Mouse (Mus musculus): ENCODE results near the gene Fam183b.
A peak's percentile ranks its signal among the peaks of the same experiment; 100 is the strongest.
"Not testable (repeated sequence)": the region's sequence is repeated elsewhere in the genome, so short reads cannot be mapped to it uniquely, and the experiment has no call there.

Gene Fam183b

DNA sequence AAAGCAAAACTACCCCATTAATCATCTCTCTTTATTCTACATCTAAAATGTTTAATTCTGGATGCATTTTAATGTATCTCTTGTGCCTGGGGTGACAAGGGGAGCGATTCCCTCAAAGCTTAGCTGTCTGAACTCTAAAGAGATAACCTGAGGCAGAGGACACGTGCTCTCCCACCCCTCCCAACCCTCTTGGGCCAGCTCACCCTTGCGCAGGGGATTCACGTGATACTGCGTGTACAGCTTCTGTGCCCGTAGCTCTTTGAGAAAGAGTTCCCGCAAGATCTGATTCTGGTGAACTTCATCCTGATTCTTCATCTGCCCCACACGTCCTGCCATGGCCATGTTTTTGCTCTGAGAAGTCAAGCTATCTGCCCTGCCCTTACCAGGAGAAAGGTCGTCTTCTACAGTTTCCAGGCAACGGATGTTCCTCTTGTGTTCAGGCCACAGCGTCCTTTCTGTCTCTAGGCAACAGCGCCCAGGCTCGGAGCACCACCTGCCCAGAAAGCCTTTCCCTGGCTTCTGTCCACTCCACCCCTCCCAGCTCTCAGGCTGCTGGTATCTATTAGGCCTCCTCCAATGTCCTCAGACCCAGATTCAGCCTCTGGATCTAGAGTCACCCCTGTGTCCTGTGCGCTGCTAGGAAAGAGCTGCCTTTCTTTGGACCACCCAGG, at the start of gene Fam183b:
TSS of gene Fam183b (minus strand) at position 403 of the 671 bp plus-strand sequence.
- no peak for DNase-seq

DNA sequence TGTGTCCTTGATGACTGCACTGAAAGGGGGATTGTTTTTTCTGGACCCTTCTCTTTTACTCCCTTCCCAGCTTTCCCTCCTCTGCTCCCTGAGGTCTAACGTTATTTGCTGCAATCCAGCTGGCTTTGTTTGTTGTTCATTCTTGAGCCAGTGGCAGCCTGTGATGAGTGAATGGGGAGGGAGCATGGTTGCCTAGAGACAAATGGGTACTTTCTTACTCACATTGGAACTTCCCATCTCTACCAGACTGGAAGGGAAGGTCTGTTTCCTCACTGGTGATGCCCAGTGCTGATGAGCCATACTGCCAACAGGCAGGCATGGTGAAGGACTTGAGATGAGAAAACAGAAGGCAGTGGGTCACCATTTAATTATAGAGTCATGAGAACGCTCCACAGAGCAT, 48.0 kb upstream of the Fam183b start:
- DNase-seq = no peak

DNA sequence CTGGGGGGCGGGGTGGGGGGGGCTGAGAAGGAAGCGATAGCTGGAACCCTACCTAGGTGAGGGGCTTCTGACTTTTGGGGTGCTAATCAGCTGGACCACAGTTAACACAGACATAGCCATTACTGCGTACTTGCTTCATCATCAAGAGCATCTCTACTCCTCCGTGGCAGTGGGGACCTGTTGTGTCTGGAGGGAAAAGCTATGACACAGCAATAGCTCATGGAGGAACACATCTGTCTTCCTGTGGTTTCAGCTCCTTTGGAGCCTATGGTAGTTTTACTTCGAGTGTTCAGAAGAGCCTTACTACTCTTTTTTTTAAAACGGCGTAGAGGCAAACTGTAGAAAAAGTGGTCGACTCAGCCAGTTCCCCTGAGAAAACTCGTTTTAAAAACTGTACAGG, 45.9 kb upstream of the Fam183b start:
- no peak for DNase-seq

DNA sequence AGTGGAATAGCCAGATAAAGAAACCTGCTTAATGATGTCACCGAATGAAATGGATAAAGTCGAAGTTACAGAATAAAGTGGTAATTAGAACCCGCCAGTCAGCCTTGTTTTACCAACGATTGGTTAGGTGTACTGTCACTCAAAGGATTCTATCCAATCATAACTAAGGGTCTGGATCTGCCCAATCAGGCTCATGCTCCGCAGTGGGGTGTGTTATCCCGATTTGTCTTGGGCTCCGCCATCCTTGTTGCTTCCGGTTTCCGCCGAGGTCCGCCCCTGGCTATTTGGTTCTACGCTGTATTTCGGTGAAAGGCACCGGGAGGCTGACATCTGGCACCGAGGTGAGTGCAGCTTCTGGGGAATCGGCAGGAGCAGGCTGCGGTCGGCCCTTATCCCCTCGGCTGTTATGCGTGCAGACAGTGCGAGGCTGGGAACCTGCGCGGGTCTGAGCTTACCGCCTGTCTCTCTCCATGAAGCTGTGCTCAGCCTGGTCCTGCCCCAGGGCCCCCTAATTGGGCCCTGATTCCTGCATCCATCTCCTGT, 45.2 kb upstream of the Fam183b start, which contains the start of gene Gm12258:
TSS of gene Gm12258 (plus strand) at position 240 of the 543 bp plus-strand sequence.
- DNase-seq = peak; percentile 83

DNA sequence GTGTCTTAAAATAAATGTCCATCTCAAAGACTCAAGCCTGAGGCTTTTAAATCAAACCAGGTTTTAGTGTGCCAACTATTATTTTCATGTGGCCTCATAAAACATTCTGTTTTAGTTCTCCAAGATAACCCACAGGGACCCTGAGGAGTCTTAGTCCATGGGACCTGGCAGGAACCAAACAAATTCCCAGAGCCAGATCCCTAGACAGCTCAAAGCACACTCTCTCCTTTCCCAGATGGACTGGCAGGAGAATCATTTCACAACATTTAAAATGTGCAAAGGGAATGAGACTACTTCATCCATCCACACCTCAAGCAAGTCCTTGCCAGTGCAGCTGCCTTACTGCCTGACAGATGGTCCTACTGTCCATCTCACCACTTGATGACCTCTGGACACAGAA, 37.2 kb upstream of the Fam183b start, which contains the start of gene Olfr311:
TSS of gene Olfr311 (plus strand) at position 301 of the 400 bp plus-strand sequence.
- not testable (repeated sequence) for DNase-seq

DNA sequence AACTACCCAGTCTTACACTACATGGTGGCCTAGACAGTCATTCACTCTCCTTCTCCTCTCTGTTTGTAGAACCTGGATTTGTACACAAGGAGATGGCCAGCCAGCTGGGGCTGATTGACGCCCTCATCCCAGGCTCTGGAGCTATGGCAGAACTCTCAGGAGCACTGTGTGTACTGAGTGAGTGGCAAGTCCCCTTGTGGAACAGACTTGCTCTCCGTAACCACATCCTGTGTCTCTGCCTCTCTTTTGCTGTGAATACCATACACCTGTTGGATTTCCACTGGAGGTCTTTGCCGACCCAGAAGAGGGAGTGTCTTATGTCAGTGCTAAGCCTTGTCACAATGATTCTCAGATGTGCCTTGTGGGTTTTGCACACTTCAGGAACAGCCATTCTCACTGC, 30.8 kb upstream of the Fam183b start:
- DNase-seq = not testable (repeated sequence)

DNA sequence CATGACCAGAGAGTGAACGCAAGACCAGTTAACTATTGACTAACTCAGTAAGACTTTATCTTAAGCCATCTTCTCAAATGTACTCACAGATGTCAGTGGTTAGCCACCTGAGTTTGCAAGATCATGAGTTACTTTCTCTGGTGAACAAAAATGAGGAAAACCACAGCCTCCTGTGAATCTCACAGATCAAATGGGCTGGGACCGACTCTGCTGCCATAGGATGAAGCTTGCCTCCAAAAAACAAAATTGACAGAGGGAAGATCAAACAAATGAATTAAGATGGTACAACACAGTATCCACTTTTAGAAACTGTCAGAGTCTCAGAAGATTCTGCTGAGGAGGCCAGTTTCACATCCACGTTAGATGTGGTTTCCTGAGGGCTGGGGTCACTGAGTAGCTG, 28.0 kb upstream of the Fam183b start:
- no peak for DNase-seq

DNA sequence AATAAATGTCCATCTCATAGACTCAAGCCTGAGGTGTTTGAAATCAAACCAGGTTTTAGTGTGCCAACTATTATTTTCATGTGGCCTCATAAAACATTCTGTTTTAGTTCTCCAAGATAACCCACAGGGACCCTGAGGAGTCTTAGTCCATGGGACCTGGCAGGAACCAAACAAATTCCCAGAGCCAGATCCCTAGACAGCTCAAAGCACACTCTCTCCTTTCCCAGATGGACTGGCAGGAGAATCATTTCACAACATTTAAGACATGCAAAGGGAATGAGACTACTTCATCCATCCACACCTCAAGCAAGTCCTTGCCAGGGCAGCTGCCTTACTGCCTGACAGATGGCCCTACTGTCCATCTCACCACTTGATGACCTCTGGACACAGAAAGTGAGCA, 27.2 kb upstream of the Fam183b start, which contains the start of gene Olfr312:
TSS of gene Olfr312 (plus strand) at position 301 of the 400 bp plus-strand sequence.
- DNase-seq = not testable (repeated sequence)

DNA sequence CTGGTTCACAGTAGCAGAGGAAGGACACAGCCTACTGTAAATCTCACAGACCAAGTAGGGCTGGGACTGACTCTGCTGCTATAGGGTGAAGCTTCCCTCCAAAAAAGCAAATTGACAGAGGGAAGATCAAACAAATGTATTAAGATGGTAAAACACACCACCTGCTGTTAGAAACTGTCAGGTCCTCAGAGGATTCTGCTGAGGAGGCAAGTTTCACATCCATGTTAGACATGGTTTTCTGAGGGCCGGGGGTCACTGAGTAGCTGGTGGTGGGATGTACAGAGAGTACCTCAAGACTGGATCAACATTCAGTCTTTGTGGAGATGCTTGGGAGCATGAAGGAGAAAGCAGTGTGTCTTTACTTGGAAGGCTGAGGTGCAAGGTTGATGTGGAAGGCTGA, 13.9 kb upstream of the Fam183b start:
- DNase-seq = no peak

DNA sequence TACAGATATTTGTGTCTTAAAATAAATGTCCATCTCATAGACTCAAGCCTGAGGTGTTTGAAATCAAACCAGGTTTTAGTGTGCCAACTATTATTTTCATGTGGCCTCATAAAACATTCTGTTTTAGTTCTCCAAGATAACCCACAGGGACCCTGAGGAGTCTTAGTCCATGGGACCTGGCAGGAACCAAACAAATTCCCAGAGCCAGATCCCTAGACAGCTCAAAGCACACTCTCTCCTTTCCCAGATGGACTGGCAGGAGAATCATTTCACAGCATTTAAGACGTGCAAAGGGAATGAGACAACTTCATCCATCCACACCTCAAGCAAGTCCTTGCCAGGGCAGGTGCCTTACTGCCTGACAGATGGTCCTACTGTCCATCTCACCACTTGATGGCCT, 12.9 kb upstream of the Fam183b start, which contains the start of gene Olfr313:
TSS of gene Olfr313 (plus strand) at position 301 of the 400 bp plus-strand sequence.
- not testable (repeated sequence) for DNase-seq

DNA sequence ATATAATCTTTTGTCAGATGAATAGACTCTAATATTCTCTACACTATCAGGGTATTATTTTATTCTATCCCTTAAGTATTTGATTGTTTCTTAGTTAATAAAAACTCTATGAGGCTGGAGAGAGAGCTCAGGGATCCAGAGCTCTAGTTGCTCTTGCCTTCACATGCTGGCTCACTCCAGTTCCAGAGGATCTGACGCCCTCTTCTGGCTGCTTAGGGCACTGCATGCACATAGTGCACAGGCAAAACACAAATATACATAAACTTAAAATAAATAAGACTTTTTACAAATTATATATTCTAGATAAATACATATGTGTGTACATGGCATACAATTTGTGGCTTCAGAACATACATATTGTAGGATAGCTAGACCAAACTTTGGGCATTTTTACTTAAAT, 10.2 kb upstream of the Fam183b start:
- DNase-seq = no peak

DNA sequence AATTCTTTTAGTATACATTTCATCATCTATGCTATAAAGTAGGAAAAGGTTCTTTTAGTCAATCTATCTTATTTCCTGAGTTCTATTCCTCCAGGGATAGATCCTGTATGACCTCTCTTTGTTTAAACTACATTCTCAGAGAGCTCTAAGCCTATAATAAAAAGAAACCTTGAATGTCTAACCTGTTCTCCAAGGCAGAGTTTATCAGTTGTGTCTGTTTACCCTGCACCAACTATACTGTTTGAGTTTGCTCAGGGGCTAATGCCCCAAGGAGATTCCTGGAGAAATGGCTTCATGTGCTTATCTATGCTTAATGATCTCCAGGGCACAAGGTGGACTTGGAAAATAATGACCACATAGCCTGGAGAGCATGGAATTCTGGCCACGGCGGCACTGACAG, 2.6 kb upstream of the Fam183b start:
- DNase-seq = no peak

DNA sequence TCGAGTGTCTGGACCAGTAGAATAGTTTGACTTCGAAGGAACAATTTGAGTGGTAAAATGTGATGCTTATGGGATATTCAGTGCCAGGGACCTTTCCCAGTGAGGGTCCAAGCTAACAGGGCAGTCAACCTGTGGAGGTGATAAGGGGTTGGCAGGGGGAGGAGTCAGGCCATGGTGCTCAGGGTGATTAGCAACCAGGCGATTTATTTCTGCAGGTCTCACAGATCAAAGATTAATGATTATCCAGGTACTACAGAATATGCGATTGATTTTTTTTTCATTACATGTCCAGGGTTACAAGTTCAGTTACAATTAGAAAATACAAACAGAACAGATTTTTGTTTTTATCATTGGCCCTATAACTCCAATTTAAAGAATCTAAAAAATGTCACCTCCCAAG, 2.1 kb upstream of the Fam183b start:
- DNase-seq = no peak

DNA sequence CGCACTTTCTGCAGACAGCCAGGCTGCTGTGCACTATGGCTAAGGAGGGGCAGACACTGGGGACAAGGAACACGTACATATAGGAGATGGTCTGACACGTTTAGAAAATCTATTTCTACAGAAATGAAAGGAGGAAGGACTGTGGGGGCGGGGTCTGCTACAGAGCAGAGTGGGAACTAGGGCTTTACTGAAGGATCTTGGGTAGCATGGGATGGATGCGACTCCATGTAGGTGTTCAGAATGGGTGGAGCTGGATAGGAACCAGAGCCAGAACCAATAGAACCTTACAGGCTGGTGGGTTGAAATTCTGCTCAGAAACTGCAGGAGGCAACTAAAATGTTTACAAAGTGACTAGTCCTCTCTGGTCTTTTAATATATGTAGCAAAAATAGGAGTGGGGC, 2.0 kb downstream of the Fam183b start:
- DNase-seq = no peak

DNA sequence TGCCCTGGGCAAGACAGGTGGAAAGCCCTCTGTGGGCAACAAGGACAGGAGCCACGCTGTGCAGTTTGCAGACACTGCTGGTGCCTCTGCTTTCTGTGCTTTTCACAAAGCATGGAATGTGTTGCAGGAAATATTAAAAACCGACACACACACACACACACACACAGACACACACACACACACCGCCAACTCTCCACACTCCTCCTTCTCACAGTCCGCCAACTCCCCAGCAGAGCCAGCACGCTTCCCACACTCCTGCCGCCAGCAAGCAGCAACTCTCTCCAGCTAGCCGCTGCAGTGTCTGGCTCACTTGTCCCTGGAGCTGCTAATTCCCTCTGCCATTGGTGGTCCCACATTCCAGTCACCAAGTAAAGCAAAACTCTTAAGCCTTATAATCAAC, 4.9 kb downstream of the Fam183b start:
- no peak for DNase-seq

DNA sequence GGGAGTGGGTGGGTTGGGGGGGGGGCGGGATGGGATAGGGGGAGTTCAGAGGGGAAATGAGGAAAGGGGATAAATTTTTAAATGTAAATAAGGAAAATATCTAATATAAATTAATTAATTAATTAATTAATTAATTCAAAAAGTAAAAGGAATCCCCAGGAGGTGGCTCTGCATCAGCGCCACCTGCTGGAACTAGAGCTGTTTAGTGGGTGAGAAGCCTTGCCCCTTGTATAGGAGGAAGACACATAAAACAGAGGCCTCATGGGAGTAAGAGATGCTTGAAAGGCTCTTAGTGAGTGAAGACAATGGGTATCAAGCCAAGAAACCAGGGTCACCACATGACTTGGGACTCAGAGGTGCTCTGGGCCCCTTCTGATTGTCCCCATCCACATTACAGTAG, 5.9 kb downstream of the Fam183b start:
- no peak for DNase-seq

DNA sequence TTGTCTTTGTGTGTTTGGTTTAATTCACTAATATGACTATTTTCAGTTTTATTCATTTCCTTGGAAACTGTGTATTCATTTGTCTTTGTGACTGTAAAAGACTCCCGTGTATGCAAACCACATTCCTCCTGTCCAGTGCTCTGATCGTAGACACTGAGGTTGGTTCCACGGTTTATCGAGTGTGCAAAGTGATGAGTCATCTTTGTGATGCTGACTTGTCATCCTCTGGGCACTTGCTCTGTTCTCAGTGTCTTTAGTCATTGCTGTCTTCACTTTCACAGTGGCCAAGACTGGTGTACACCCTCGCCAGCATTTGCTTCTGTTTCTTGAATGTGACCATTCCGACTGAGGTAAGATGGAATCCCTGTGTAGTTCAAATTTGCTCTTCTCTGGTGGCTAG, 11.1 kb downstream of the Fam183b start:
- no peak for DNase-seq

DNA sequence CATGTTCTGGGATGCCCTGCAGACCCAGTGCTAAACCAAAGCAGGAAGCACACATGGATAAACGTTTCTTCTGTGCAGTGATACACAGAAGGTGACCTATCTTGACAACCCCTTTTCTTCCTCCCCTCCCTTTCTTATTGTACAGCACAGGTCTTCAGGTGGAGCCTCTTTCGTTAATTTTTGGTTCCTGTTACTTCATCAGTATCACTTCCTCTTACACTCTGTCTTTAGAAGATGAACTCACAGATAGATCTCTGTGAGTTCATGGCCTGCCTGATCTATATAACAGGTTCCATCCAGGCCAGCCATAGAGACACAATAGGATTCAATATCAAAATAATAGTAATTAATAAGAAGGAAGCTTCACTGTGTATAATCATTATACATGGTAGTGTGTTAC, 11.7 kb downstream of the Fam183b start:
- DNase-seq = no peak

DNA sequence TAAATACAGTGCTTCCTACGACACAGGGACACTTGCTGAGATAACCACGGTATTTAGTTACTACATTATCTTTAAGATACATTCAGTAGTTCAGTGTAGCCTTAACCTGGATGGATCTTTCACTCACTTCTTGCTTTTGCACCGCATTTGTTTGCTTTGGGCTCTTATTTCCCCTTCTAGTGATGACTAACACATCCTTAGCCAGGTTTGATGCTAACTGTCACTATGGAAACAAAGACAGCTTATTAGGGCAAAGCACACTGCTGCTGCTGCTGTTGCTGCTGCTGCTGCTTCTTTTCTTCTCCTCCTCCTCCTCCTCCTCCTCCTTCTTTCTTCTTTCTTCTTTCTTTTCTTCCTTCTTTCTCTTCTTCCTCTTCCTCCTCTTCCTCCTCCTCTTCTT, 12.2 kb downstream of the Fam183b start:
- DNase-seq = no peak

DNA sequence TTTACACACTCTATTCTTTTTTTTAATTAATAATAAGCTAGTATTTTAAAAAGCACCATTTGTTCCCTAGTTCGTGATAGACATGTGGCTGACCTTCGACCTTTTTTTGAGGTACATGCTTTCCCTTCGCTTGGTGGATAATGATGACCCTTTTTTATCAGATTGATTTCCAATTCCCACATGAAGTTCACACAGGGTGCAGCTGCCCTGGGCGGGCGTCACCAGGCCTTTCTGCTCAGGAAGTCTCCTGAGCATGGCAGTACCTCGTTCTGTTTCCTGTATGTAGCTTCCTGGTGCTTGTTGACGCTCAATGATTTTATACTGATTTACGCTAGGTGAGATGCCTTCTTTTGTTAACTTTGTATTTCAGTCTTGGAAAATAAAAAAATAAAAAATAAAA, 13.4 kb downstream of the Fam183b start:
- no peak for DNase-seq

DNA sequence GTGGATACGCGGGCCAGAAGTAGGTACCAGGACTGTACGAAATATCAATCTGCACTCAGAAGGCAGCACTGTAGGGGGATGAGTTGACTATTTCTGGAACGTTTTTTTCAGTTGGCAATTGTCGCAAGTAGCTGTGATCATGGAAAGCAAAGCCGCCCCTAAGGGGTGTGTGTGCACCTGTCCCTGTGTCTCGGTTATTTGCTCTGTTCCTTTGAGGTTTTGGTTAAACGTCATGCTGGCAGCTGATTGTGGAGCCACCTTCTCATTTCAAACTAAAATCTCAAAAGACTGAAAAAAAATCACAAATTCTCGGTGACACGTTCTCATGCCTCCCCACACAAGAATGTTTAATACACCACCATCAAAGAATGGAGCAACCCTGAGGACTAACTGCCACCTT, 14.1 kb downstream of the Fam183b start:
- no peak for DNase-seq

DNA sequence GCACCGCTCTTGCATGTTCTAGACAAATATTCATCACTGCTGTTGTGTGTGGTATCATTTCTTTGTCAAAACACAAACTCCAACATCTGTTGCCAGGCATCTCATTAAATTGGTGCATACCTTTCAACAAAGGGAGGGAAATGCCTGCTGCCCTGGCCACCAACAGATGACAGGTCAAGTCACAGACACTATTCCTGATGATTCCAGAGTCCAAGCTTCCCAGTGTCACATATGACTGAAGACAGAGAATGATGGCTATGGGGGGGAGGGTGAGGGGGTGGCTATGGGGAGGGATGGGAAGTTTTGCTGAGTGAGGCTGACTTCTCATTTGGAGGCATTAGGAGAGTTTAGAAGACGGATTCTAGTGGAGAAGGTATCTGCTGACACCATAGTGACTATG, 17.6 kb downstream of the Fam183b start:
- DNase-seq = no peak

DNA sequence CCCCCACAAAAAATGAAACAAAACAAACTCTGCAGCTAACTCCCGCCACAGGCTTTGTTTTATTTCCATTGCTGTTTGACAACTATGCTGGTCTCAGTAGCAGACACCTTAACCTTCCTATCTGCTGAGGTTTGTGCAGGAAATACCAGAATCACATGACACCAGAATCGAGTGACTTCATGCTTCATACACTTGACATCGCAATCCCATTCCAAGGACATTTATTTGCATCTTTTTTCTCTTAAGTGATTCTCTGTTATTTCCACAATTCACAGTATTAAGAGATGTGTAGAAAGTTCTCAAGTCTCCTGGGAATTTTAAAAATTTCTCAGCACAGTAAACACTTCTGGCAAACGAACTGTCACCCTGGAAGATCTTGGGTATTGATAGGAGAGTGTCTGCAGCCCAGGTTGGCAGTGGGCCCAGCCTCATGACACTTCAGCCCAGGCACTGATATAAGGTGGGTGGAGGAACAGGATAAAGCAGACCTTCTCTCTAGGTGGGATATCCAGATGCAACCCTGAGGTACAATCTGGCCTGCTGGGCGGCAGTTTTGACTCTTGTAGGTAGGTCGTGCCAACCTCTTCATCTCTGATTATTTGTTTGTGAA, 19.2 kb downstream of the Fam183b start, which contains the start of gene Olfr314:
TSS of gene Olfr314 (plus strand) at position 473 of the 610 bp plus-strand sequence.
- DNase-seq = no peak

DNA sequence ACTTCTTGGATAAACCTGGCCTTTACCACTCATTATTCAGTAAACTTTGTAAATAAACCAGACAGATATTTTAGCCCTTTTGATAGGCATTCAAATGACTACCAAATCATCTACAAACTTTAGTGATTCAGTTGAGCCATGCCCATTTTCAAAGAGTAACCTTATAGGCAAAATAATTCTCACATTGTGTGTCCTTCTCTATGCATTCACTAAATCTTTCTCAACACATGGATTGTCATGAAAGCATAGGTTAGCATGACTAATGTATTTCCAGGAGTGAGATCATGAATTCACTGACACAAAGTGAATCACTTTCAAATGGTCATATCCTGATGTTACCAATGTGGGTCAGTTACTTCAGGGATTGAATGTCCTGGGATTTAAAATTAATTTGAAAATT, 28.9 kb downstream of the Fam183b start, which contains the start of gene Olfr315:
TSS of gene Olfr315 (plus strand) at position 301 of the 400 bp plus-strand sequence.
- DNase-seq = no peak

Measured in kidney, adult 18-20 months (tissue).